Mouse (Mus musculus) megakaryocyte, embryonic 14.5 days (primary cell): ENCODE measurements around the gene Fgf23. TPM values are rescaled to one million over a fixed set of nuclear protein-coding genes. Genes with fewer than 3 reads are reported as not detected.

Source experiments
- H3K27me3 ChIP-seq: replicated peaks from 2 replicates; pipeline ENCODE3; 2012; ENCODE audit warnings: inconsistent platforms
- H3K36me3 ChIP-seq: replicated peaks from 2 replicates; pipeline ENCODE3; 2012; ENCODE audit warnings: low read length, inconsistent platforms, mixed read lengths
- H3K4me1 ChIP-seq: 2 replicates; pipeline ENCODE4 v1.6.1; 2012; ENCODE audit warnings: inconsistent platforms
- H3K4me3 ChIP-seq: replicated peaks from 2 replicates; pipeline ENCODE3; 2012; ENCODE audit warnings: moderate library complexity, mild to moderate bottlenecking, inconsistent platforms
- H3K9me3 ChIP-seq: 2 replicates; pipeline ENCODE4 v1.6.1; 2012; ENCODE audit warnings: inconsistent platforms
- FLI1 ChIP-seq: IDR thresholded peaks from 2 replicates; pipeline ENCODE4 v1.6.1; 2012; ENCODE audit warnings: low read length, inconsistent platforms, mixed read lengths
- GATA1 ChIP-seq: IDR thresholded peaks from 3 replicates; pipeline ENCODE4 v1.6.1; 2012; ENCODE audit warnings: mixed read lengths, low read length, inconsistent platforms, borderline replicate concordance
- polyA plus RNA-seq: library from polyadenylated mRNA; stranded (reverse); fragments of >175 nt; gene quantifications from 2 replicates; pipeline ENCODE4 v1.2.3, GENCODE M21; 2012; ENCODE audit warnings: low replicate concordance; ENCODE audit not compliant: insufficient read depth

The Fgf23 gene
- polyA plus RNA-seq, 1 experiment: 0.19 TPM

- Histone ChIP-seq H3K27me3 (peaks cover 36% of the 10 kb centered on the region), H3K36me3 (no peaks in the 10 kb centered on the region)
- no peak for TF ChIP-seq GATA1
- no peak for TF ChIP-seq FLI1
These were observed 36.8 kb downstream of the Fgf23 start, which contains the start of gene Tigar for GRCm38 (mm10) chr6:127109402-127109930. TSS of gene Tigar (minus strand) at chr6:127109557.

GRCm38 (mm10) chr6:127114753-127115456, 42.2 kb downstream of the Fgf23 start:
- H3K27me3 ChIP-seq: peaks cover 67% of the 10 kb centered on the region
- TF ChIP-seq GATA1 (no peak), FLI1 (no peak)
- peaks cover 4% of the 10 kb centered on the region; the same call in 1 of the 2 replicates for H3K9me3 ChIP-seq
- no peaks in the 10 kb centered on the region for H3K36me3 ChIP-seq
- peaks cover under 1% of the 10 kb centered on the region for H3K4me1 ChIP-seq
- H3K4me3 ChIP-seq: no peak overlapping the region

More at GRCm38 (mm10) chr6:127109402-127109930, 36.8 kb downstream of the Fgf23 start, which contains the start of gene Tigar:
- Histone ChIP-seq H3K9me3 (peaks cover 4% of the 10 kb centered on the region; the same call in 1 of the 2 replicates), H3K4me3 (peak within 1 kb of the TSS; percentile 97), H3K4me1 (peaks cover 27% of the 10 kb centered on the region)

- no peak overlapping the region for H3K4me3 ChIP-seq
- TF ChIP-seq GATA1: no peak
- TF ChIP-seq FLI1: no peak
- H3K36me3 ChIP-seq: peaks cover 17% of the 10 kb centered on the region
- H3K9me3 ChIP-seq: peaks cover 3% of the 10 kb centered on the region; the same call in 1 of the 2 replicates
- peaks cover 28% of the 10 kb centered on the region for H3K27me3 ChIP-seq
- H3K4me1 ChIP-seq: no peaks in the 10 kb centered on the region
These were observed 49.6 kb downstream of the Fgf23 start for GRCm38 (mm10) chr6:127122221-127122806.

- Histone ChIP-seq H3K4me1 (no peaks in the 10 kb centered on the region), H3K27me3 (peaks cover 24% of the 10 kb centered on the region), H3K36me3 (peaks cover 24% of the 10 kb centered on the region), H3K4me3 (no peak overlapping the region), H3K9me3 (peaks cover 3% of the 10 kb centered on the region; the same call in 1 of the 2 replicates)
- TF ChIP-seq FLI1: no peak
- TF ChIP-seq GATA1: no peak
These were observed 50.3 kb downstream of the Fgf23 start for GRCm38 (mm10) chr6:127122996-127123395.

GRCm38 (mm10) chr6:127123506-127123905, 50.8 kb downstream of the Fgf23 start:
- TF ChIP-seq GATA1: no peak
- no peak for TF ChIP-seq FLI1
- H3K9me3 ChIP-seq: peaks cover 3% of the 10 kb centered on the region; the same call in 1 of the 2 replicates
- H3K4me3 ChIP-seq: no peak overlapping the region
- H3K27me3 ChIP-seq: peaks cover 20% of the 10 kb centered on the region
- no peaks in the 10 kb centered on the region for H3K4me1 ChIP-seq
- peaks cover 29% of the 10 kb centered on the region for H3K36me3 ChIP-seq

- TF ChIP-seq FLI1 (no peak), GATA1 (no peak)
These were observed 57.0 kb downstream of the Fgf23 start for GRCm38 (mm10) chr6:127129659-127130058.

GRCm38 (mm10) chr6:127130377-127130776, 57.7 kb downstream of the Fgf23 start:
- Histone ChIP-seq H3K4me3 (no peak overlapping the region), H3K4me1 (peaks cover 3% of the 10 kb centered on the region; the same call in 1 of the 2 replicates)

More at GRCm38 (mm10) chr6:127129659-127130058, 57.0 kb downstream of the Fgf23 start:
- Histone ChIP-seq H3K4me3 (no peak overlapping the region), H3K4me1 (peaks cover 3% of the 10 kb centered on the region; the same call in 1 of the 2 replicates), H3K27me3 (no peaks in the 10 kb centered on the region), H3K9me3 (no peaks in the 10 kb centered on the region), H3K36me3 (peaks cover 91% of the 10 kb centered on the region)

More at GRCm38 (mm10) chr6:127130377-127130776, 57.7 kb downstream of the Fgf23 start:
- TF ChIP-seq GATA1 (no peak), FLI1 (no peak)
- no peaks in the 10 kb centered on the region for H3K27me3 ChIP-seq
- H3K36me3 ChIP-seq: peaks cover 98% of the 10 kb centered on the region
- H3K9me3 ChIP-seq: no peaks in the 10 kb centered on the region

Other genes with a start within 250 kb of the Fgf23 start
- 2.9 and 4.3 TPM in 2 replicates for gene Ndufa9, start 223.8 kb upstream of the Fgf23 start, polyA plus RNA-seq
- not detected in 2 replicates for gene Akap3, start 219.8 kb upstream of the Fgf23 start, polyA plus RNA-seq
- gene Dyrk4, start 151.1 kb upstream of the Fgf23 start, polyA plus RNA-seq: not detected in 2 replicates
- gene Rad51ap1, start 133.3 kb upstream of the Fgf23 start, polyA plus RNA-seq: 7.2 and 10.9 TPM in 2 replicates
- 1.0 TPM in 1 of 2 replicates, not detected in the other for gene D6Wsu163e, start 132.9 kb upstream of the Fgf23 start, polyA plus RNA-seq
- 0.02 TPM in 1 of 2 replicates, not detected in the other for gene Fgf6, start 57.3 kb upstream of the Fgf23 start, polyA plus RNA-seq
- gene Tigar, start 36.7 kb downstream of the Fgf23 start, polyA plus RNA-seq: 0.50 TPM in 1 of 2 replicates, not detected in the other
- 143 and 319 TPM in 2 replicates for gene Ccnd2, start 79.3 kb downstream of the Fgf23 start, polyA plus RNA-seq